Mouse (Mus musculus): ENCODE measurements around the gene Vsig10. TPM values are rescaled to one million over a fixed set of nuclear protein-coding genes. Genes with fewer than 3 reads are reported as not detected.
"Not testable (repeated sequence)": the region's sequence is repeated elsewhere in the genome, so short reads cannot be mapped to it uniquely, and the experiment has no call there.

Vsig10 gene
- total RNA-seq, 2 experiments from 2014 or later = 9.7 to 11.7 TPM

DNA sequence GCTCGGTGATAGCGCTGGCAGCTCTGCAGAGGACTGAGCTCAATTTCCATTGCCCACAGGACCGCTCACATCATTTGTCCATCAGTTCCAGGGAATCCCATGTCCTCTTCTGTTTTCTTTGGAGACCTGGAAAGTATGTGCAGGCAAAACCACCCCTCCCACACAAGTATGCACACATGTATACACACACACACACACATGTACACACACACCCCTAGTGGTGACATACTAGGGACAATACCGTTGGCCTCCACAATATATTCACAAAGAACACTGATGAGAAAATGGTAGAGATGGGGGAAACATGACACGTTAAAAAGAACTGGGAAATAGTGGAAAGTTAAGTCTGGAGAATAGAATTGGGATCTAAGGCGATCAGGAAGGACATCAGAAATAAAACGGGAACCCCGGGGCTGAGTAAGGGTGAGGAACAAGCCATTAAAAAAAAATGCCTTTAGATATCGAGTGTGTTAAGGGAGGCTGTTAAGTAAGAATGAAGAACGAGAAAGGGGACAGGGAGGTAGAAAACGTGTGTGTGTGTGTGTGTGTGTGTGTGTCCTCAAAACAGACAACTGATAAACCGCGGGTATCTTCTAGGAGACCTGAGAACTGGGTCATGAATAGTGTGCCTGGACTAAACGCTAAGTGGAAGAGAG is 36.9 kb downstream of the Vsig10 start:
- DNase-seq (ENCODE audit: low spot score in 2 of 2) = no peak

GRCm38 (mm10) chr5:117356365-117357128 is 37.7 kb downstream of the Vsig10 start:
- DNase-seq (ENCODE audit: low spot score in 2 of 2) = peak; percentile 45 to 50

DNA sequence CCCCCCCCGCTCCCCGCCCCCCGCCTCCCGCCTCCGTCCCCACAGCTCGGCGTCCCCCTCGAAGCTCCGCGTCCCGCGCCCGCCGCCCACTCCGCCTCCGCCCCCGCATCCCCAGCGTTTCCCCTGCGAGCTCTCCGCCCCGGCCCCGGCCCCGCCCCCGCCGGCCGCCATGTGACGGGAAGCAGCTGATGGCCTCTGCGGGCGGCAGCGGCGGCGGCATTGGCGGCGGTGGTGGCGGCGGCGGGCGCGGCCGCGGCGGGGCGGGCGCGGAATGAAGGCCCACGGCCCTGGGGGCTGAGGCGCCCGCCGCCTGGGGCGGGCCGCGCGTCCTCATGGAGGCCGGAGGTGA is 38.2 kb downstream of the Vsig10 start, which contains the start of gene Wsb2:
Gene Wsb2, plus strand, starts transcription at position 176 of the 349 bp plus-strand sequence.
- DNase-seq (ENCODE audit: low spot score in 2 of 2) = peak; percentile 76 to 87

GRCm38 (mm10) chr5:117357478-117358247 is 38.8 kb downstream of the Vsig10 start:
- DNase-seq (ENCODE audit: low spot score in 2 of 2) = peak; percentile 43 to 64

GRCm38 (mm10) chr5:117358248-117358630 is 39.4 kb downstream of the Vsig10 start:
- DNase-seq (ENCODE audit: low spot score in 2 of 2) = no peak

GRCm38 (mm10) chr5:117358725-117359124 is 39.8 kb downstream of the Vsig10 start:
- DNase-seq (ENCODE audit: low spot score in 2 of 2) = peak; percentile 61 to 82

DNA sequence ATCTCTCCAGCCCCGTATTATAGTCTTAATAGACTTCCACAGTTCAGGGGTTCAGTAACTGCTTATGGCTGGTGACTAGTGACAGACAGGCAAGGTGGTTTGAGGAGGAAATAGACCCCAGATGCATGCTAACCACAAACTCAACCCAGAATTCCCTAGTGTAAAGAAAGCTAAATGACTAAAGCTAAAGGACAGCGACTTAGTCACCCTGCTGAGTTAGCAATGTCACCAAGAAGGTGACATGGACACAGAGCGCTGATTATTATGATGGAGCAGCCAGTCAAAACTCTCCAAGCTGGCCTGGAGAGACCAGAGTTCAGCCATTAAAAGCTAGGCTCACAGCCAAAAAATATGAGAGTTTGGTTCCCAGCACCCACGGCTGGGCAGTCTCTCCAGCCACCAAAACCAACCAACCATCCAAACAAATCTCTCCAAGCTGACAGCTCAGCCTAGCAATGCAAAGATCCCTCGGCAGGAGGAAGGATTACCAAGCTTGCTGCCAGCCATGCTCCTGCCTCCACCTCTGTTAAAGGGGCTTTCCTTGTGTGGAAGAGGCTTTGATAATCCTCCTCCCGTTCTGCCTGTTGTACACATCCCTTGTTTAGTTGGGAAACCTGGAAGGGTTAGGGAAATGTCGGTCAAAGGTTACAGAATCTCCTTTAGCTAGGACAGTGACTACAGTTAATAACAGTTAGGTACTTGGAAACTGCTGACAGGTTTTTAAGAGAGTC is 40.8 kb downstream of the Vsig10 start:
- DNase-seq (ENCODE audit: low spot score in 2 of 2) = no peak

DNA sequence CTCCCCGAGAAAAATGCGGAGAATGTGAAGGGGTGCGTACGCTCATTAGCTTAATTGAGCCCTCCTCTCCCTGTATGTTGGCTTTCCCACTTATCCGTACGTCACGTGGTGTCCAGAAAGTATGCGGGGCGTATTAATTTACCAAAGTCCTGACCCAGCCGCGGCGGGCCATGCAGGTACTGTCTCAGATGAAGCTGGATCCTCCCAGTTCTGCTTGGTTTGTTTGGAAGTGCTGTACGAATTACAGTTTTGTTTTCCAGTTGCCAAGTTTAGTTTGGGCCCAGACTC is 41.3 kb downstream of the Vsig10 start:
- DNase-seq (ENCODE audit: low spot score in 2 of 2) = no peak

DNA sequence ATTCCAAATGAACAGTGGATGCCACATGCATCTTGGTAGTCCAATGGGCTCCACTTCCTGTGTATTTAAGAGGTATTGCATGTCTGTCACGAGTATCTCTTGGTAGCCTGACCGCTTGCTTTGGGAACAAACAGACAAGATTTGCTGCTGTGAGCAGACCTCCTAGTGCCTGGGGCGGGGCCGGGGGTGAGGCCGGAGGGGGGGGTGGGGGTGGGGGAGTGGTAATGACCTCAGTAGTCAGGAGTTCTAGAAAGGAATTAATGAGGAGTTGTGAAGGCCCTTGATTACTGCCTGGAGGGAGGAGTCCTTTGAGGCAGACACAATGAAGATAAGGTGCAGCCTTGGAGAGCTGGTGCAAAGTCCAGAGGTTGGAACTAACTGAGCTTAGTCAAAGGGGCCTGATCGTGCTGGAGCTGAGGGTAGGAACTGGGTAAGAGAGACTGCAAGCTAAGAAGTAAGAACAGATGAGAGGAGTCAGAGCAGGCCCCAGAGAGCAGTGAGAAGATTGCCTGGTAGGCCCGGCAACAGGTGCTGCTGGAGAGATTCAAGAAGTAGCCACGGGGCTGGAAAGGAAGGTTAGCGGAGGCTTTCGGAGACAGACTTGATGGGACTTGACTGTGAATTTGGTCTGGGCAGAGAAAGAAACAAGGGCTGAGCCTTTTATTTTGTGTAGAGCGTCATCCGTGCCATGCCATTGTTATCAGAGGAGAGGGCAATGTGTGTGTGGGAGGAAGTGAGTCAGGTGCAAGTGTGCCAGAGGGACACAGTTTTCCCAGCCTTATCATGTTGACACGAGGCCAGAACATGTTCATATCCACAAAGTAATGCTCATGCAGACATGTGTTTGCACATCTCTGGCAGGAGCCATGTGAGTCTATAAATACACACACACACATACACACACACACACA is 42.0 kb downstream of the Vsig10 start:
- no peak for DNase-seq (ENCODE audit: low spot score in 2 of 2)

DNA sequence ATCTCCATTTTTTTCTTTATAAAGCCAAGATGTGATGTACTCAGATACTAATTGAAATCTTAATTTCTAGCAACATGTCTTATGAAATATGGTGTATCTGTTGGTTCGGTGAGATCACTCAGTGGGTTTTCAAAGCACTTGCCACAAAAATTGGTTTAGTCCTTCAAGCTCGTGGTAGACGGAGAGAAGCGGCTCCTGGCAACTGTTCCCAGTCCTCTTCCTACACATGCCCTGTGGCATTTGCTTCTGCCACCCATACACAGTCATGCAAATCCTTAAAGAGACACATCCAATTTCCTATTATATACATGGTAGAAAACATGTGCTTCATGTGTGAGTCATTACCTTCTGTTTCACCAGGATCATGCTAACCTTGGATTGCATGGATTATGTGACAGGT is 42.7 kb downstream of the Vsig10 start:
- DNase-seq (ENCODE audit: low spot score in 2 of 2) = no peak

- DNase-seq (ENCODE audit: low spot score in 2 of 2) = no peak
These were observed 44.3 kb downstream of the Vsig10 start for GRCm38 (mm10) chr5:117363066-117363782.

GRCm38 (mm10) chr5:117364821-117365220 is 45.9 kb downstream of the Vsig10 start:
- DNase-seq (ENCODE audit: low spot score in 2 of 2) = no peak

DNA sequence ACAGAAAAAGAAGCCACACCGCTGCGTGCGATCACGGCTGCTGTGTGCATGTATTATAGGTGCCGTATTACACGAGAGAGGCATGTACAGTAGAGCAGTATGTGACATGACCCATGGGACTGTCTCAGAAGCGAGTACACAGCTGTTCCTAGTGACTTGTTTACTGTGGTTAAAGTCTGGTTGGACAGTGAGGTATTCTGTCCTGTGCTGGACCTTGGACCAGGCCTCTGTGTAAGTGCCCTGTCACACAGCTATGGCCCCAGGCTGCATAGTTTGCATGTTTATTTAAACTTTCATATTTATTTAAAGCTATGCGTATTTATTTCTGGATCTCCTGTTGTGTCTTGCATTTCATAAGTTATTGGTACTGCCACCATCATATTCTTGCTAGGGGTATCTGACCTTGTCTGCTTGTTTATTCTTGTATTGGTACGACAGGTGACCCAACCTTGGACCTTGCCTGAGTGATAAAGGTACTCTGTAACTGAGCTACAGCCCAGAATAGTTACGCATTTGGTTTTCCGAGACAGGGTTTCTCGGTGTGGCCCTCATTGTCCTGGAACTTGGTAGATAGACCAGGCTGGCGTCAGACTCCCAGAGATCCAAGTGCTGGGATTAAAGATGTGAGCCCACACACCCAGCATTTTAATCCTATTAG is 47.1 kb downstream of the Vsig10 start:
- no peak for DNase-seq (ENCODE audit: low spot score in 2 of 2)

GRCm38 (mm10) chr5:117367206-117367605 is 48.3 kb downstream of the Vsig10 start:
- no peak for DNase-seq (ENCODE audit: low spot score in 2 of 2)

DNA sequence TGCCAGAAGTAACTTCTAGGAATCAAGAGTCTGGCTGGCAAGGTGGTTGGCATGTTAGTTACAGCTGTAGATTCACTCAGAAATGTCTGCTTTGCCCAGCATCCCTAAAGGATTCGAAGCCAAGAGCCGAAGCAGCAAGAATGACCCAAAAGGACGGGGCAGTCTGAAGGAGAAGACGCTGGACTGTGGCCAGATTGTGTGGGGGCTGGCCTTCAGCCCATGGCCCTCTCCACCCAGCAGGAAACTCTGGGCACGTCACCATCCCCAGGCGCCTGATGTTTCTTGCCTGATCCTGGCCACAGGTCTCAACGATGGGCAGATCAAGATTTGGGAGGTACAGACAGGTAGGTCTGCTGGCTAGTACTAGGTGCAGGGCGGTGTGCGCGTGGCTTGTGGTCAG is 51.7 kb downstream of the Vsig10 start:
- no peak for DNase-seq (ENCODE audit: low spot score in 2 of 2)

- DNase-seq (ENCODE audit: low spot score in 2 of 2) = no peak
These were observed 54.5 kb downstream of the Vsig10 start for GRCm38 (mm10) chr5:117373418-117373817.

DNA sequence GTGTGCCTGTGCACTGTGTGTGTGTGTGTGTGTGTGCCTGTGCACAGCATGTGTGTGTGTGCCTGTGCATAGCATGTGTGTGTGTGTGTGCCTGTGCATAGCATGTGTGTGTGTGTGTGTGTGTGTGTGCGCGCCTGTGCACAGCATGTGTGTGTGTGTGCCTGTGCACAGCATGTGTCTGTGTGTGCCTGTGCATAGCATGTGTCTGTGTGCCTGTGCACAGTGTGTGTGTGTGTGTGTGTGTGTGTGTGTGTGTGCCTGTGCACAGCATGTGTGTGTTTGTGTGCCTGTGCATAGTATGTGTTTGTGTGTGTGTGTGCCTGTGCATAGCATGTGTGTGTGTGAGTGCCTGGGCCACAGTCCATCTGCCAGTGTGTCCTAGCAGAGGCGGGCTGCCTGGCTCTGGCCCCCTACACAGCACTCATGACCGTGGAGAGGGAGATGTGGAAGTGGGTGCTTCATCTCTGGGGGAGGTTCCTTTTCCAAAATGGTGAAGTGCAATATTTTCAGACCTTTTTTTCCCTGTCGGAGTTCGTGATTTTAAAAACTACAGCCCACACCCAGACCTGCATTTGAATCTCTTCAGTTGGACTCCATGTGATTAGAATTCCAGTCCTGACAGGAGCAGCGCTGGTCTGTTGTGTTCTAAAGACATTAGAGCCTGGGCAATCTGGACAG is 55.6 kb downstream of the Vsig10 start:
- no peak for DNase-seq (ENCODE audit: low spot score in 2 of 2)

DNA sequence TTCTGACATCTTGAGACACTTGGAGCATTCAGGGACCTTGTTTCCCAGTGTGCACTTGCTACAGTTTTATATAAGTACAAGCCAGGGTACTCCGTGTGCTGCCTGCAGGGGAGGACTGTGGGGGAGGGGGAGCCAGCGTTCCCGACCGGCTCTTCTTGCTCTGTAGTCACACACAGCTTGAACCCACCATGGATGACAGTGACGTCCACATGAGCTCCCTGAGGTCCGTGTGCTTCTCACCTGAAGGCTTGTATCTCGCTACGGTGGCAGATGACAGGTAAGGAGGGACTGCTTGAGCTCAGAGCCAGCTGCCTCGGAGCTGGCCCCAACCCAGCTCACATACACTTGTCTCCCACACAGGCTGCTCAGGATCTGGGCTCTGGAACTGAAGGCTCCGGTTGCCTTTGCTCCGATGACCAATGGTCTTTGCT is 57.5 kb downstream of the Vsig10 start:
- no peak for DNase-seq (ENCODE audit: low spot score in 2 of 2)

- not testable (repeated sequence) for DNase-seq (ENCODE audit: low spot score in 2 of 2)
These were observed 58.8 kb downstream of the Vsig10 start for GRCm38 (mm10) chr5:117377731-117378130.
